Mouse (Mus musculus) MEL (cell line): ENCODE measurements around the gene Ezh2.

Experiments
- CTCF ChIP-seq, 3 experiments: IDR thresholded peaks in 2 of 3; conservative IDR thresholded peaks in 1 of 3; 2 replicates each; pipeline ENCODE4 v1.5.1; 2011 to 2012; ENCODE audit warnings: low read length in 3 of 3, low read depth in 2 of 3, mild to moderate bottlenecking in 2 of 3, improper control_type of control experiment in 1 of 3, inconsistent platforms in 1 of 3, mixed read lengths in 1 of 3, moderate library complexity in 1 of 3; ENCODE audit not compliant: control insufficient read depth in 1 of 3, insufficient read depth in 1 of 3, poor library complexity in 1 of 3, severe bottlenecking in 1 of 3
- E2F4 ChIP-seq: IDR thresholded peaks from 2 replicates; pipeline ENCODE4 v1.6.1; 2011; ENCODE audit warnings: low read depth, low read length, improper control_type of control experiment, borderline replicate concordance
- EP300 ChIP-seq, 2 experiments: IDR thresholded peaks; 2 replicates each; pipeline ENCODE4 v1.6.1; 2011; ENCODE audit warnings: improper control_type of control experiment in 2 of 2, low read length in 2 of 2, low read depth in 1 of 2, mild to moderate bottlenecking in 1 of 2
- GATA1 ChIP-seq: IDR thresholded peaks from 2 replicates; pipeline ENCODE4 v1.6.1; 2011; ENCODE audit warnings: low read depth, low read length, improper control_type of control experiment
- MEF2A ChIP-seq: IDR thresholded peaks from 2 replicates; pipeline ENCODE4 v1.6.1; 2014; ENCODE audit warnings: low read depth, mild to moderate bottlenecking, inconsistent platforms, low read length, improper control_type of control experiment; ENCODE audit not compliant: poor library complexity, insufficient replicate concordance, severe bottlenecking; ENCODE audit errors: extremely low read depth
- NELFE ChIP-seq: IDR thresholded peaks from 2 replicates; pipeline ENCODE4 v1.6.1; 2011; ENCODE audit warnings: low read depth, low read length, improper control_type of control experiment
- POLR2A ChIP-seq, 2 experiments: IDR thresholded peaks; 2 replicates each; pipeline ENCODE4 v1.6.1; 2011 to 2012; ENCODE audit warnings: low read length in 2 of 2, mild to moderate bottlenecking in 2 of 2, control low read depth in 1 of 2, improper control_type of control experiment in 1 of 2, low read depth in 1 of 2, moderate library complexity in 1 of 2; ENCODE audit not compliant: control insufficient read depth in 1 of 2, insufficient read depth in 1 of 2, poor library complexity in 1 of 2
- POLR2AphosphoS2 ChIP-seq: IDR thresholded peaks from 2 replicates; pipeline ENCODE4 v1.6.1; 2011; ENCODE audit warnings: low read length, improper control_type of control experiment
- RAD21 ChIP-seq: IDR thresholded peaks from 2 replicates; pipeline ENCODE4 v1.6.1; 2011; ENCODE audit warnings: mild to moderate bottlenecking, low read depth, low read length, improper control_type of control experiment
- SMC3 ChIP-seq: IDR thresholded peaks from 2 replicates; pipeline ENCODE4 v1.6.1; 2011; ENCODE audit warnings: low read depth, low read length, improper control_type of control experiment
- TCF12 ChIP-seq: IDR thresholded peaks from 2 replicates; pipeline ENCODE4 v1.6.1; 2014; ENCODE audit warnings: low read depth, mild to moderate bottlenecking, inconsistent platforms, low read length, improper control_type of control experiment, moderate library complexity
- USF1 ChIP-seq: IDR thresholded peaks from 2 replicates; pipeline ENCODE4 v1.6.1; 2014; ENCODE audit warnings: low read depth, mild to moderate bottlenecking, inconsistent platforms, low read length, improper control_type of control experiment, moderate library complexity
- ZC3H11A ChIP-seq: IDR thresholded peaks from 2 replicates; pipeline ENCODE4 v1.6.1; 2012; ENCODE audit warnings: low read depth, mild to moderate bottlenecking, inconsistent platforms, low read length, improper control_type of control experiment

GRCm38 (mm10) chr6:47535333-47535732 is 59.8 kb downstream of the Ezh2 start:
- TF ChIP-seq EP300 (IDR thresholded peaks at IDR 0.05; ENCODE audit: low read depth in 1 of 2, low read length in 2 of 2) (no peak), E2F4 (no peak), USF1 (no peak), GATA1 (no peak), POLR2A (IDR thresholded peaks at IDR 0.05; ENCODE audit: control insufficient read depth in 1 of 2, insufficient read depth in 1 of 2, low read depth in 1 of 2, low read length in 2 of 2, poor library complexity in 1 of 2) (no peak), CTCF (IDR thresholded peaks at IDR 0.05 in 2 of 3, conservative IDR thresholded peaks at IDR 0.05 in 1 of 3; ENCODE audit: control insufficient read depth in 1 of 3, insufficient read depth in 1 of 3, low read depth in 2 of 3, low read length in 3 of 3, poor library complexity in 1 of 3, severe bottlenecking in 1 of 3) (no peak), POLR2AphosphoS2 (no peak), RAD21 (no peak), SMC3 (no peak), NELFE (no peak), MEF2A (no peak), ZC3H11A (no peak), TCF12 (no peak)
